Mouse (Mus musculus) myocyte (in vitro differentiated cells): ENCODE results near the gene Olfr744. TPM values are rescaled to one million over a fixed set of nuclear protein-coding genes. Genes with fewer than 3 reads are reported as not detected.
"Not testable (repeated sequence)": the region's sequence is repeated elsewhere in the genome, so short reads cannot be mapped to it uniquely, and the experiment has no call there.

Experiments
- H3K27me3 ChIP-seq: one replicate; pipeline ENCODE4 v1.6.1; 2011; ENCODE audit not compliant: control insufficient read depth, insufficient read depth, insufficient read length
- H3K36me3 ChIP-seq: one replicate; pipeline ENCODE4 v1.6.1; 2011; ENCODE audit not compliant: control insufficient read depth, insufficient read depth
- H3K4me2 ChIP-seq: one replicate; pipeline ENCODE4 v1.6.1; 2011; ENCODE audit warnings: low read depth, control low read depth
- H3K4me3 ChIP-seq: one replicate; pipeline ENCODE4 v1.5.1; 2011; ENCODE audit warnings: mild to moderate bottlenecking, control low read depth, moderate library complexity
- H3K79me2 ChIP-seq: one replicate; pipeline ENCODE4 v1.6.1; 2011; ENCODE audit not compliant: control insufficient read depth, insufficient read depth
- H3ac ChIP-seq: one replicate; pipeline ENCODE4 v1.6.1; 2011; ENCODE audit not compliant: control insufficient read depth, insufficient read length
- CEBPB ChIP-seq: IDR thresholded peaks from 2 replicates; pipeline ENCODE4 v1.6.1; 2011; ENCODE audit warnings: mild to moderate bottlenecking, moderate library complexity; ENCODE audit not compliant: poor library complexity, insufficient read depth, severe bottlenecking
- E2F4 ChIP-seq: IDR thresholded peaks from one replicate; pipeline ENCODE4 v1.6.1; 2011; ENCODE audit warnings: mild to moderate bottlenecking, control low read depth, moderate library complexity; ENCODE audit not compliant: insufficient read depth
- MAX ChIP-seq: IDR thresholded peaks from one replicate; pipeline ENCODE4 v1.6.1; 2011; ENCODE audit warnings: low read depth, mild to moderate bottlenecking, control low read depth
- MYOD1 ChIP-seq, 3 experiments: IDR thresholded peaks; one replicate each; pipeline ENCODE4 v1.6.1; 2011; ENCODE audit warnings: control low read depth in 2 of 3, low read depth in 2 of 3, mild to moderate bottlenecking in 2 of 3, moderate library complexity in 1 of 3; ENCODE audit not compliant: insufficient read length in 2 of 3, control insufficient read depth in 1 of 3
- MYOG ChIP-seq, 3 experiments: IDR thresholded peaks; one replicate each; pipeline ENCODE4 v1.6.1; 2011; ENCODE audit warnings: control low read depth in 2 of 3, low read depth in 2 of 3, mild to moderate bottlenecking in 2 of 3; ENCODE audit not compliant: insufficient read length in 2 of 3, control insufficient read depth in 1 of 3, insufficient read depth in 1 of 3
- POLR2A ChIP-seq: IDR thresholded peaks from one replicate; pipeline ENCODE4 v1.6.1; 2011; ENCODE audit warnings: low read depth, mild to moderate bottlenecking, control low read depth, moderate library complexity; ENCODE audit not compliant: insufficient read length
- POLR2AphosphoS2 ChIP-seq: IDR thresholded peaks from one replicate; pipeline ENCODE4 v1.6.1; 2011; ENCODE audit warnings: low read depth, control low read depth; ENCODE audit not compliant: insufficient read length
- REST ChIP-seq: IDR thresholded peaks from one replicate; pipeline ENCODE4 v1.6.1; 2011; ENCODE audit warnings: mild to moderate bottlenecking, control low read depth, moderate library complexity; ENCODE audit not compliant: insufficient read depth, insufficient read length
- SRF ChIP-seq: IDR thresholded peaks from one replicate; pipeline ENCODE4 v1.6.1; 2011; ENCODE audit warnings: low read depth; ENCODE audit not compliant: control insufficient read depth, insufficient read length
- TCF12 ChIP-seq: IDR thresholded peaks from one replicate; pipeline ENCODE4 v1.6.1; 2011; ENCODE audit warnings: mild to moderate bottlenecking, control low read depth; ENCODE audit not compliant: poor library complexity, insufficient read depth, severe bottlenecking
- TCF3 ChIP-seq: IDR thresholded peaks from one replicate; pipeline ENCODE4 v1.6.1; 2011; ENCODE audit warnings: low read depth, control low read depth; ENCODE audit not compliant: insufficient read length
- USF1 ChIP-seq: IDR thresholded peaks from one replicate; pipeline ENCODE4 v1.6.1; 2011; ENCODE audit warnings: low read depth, mild to moderate bottlenecking, control low read depth, moderate library complexity
- polyA plus RNA-seq: library from polyadenylated mRNA; unstranded; fragments of >200 nt; fragmentation: generic; extraction: Trizol; gene quantifications from one replicate; pipeline ENCODE4 v1.2.1, GENCODE M21; 2012; ENCODE audit warnings: missing spikeins

Gene Olfr744
- polyA plus RNA-seq = not detected

GRCm38 (mm10) chr14:50614579-50614978 lies at the start of gene Olfr744:
TSS of gene Olfr744 (plus strand) at chr14:50614879.
- TF ChIP-seq TCF3 (no peak), TCF12 (no peak), MAX (no peak), E2F4 (no peak), USF1 (no peak), POLR2AphosphoS2 (no peak), MYOD1 (IDR thresholded peaks at IDR 0.05; ENCODE audit: control insufficient read depth in 1 of 3, insufficient read length in 2 of 3, low read depth in 2 of 3) (no peak)
- no peak within 1 kb of the TSS for H3K4me2 ChIP-seq
- H3K4me3 ChIP-seq = no peak within 1 kb of the TSS

GRCm38 (mm10) chr14:50573056-50573455 lies 41.6 kb upstream of the Olfr744 start:
- H3K36me3 ChIP-seq, H3K79me2 ChIP-seq, H3K4me2 ChIP-seq, H3K4me3 ChIP-seq, H3ac ChIP-seq, H3K27me3 ChIP-seq: not testable (repeated sequence)

More at GRCm38 (mm10) chr14:50614579-50614978, at the start of gene Olfr744:
- no peaks in the 10 kb centered on the region for H3K27me3 ChIP-seq
- H3K36me3 ChIP-seq = no peaks in the 10 kb centered on the region
- H3K79me2 ChIP-seq = no peaks in the 10 kb centered on the region
- H3ac ChIP-seq = no peak within 1 kb of the TSS

GRCm38 (mm10) chr14:50639088-50639487 lies 24.4 kb downstream of the Olfr744 start, which contains the start of gene Olfr745:
TSS of gene Olfr745 (plus strand) at chr14:50639388.
- Histone ChIP-seq H3K79me2 (no peaks in the 10 kb centered on the region), H3K4me2 (no peak within 1 kb of the TSS), H3ac (no peak within 1 kb of the TSS), H3K27me3 (no peaks in the 10 kb centered on the region), H3K36me3 (no peaks in the 10 kb centered on the region), H3K4me3 (no peak within 1 kb of the TSS)
- no peak for TF ChIP-seq E2F4
- TF ChIP-seq MAX = no peak
- no peak for TF ChIP-seq MYOD1 (IDR thresholded peaks at IDR 0.05; ENCODE audit: control insufficient read depth in 1 of 3, insufficient read length in 2 of 3, low read depth in 2 of 3)
- TF ChIP-seq MYOG (IDR thresholded peaks at IDR 0.05; ENCODE audit: control insufficient read depth in 1 of 3, insufficient read depth in 1 of 3, insufficient read length in 2 of 3, low read depth in 2 of 3) = no peak
- TF ChIP-seq TCF3 = no peak
- no peak for TF ChIP-seq SRF
- no peak for TF ChIP-seq POLR2A
- TF ChIP-seq TCF12 = no peak
- no peak for TF ChIP-seq POLR2AphosphoS2
- no peak for TF ChIP-seq REST
- TF ChIP-seq USF1 = no peak
- TF ChIP-seq CEBPB = no peak

DNA sequence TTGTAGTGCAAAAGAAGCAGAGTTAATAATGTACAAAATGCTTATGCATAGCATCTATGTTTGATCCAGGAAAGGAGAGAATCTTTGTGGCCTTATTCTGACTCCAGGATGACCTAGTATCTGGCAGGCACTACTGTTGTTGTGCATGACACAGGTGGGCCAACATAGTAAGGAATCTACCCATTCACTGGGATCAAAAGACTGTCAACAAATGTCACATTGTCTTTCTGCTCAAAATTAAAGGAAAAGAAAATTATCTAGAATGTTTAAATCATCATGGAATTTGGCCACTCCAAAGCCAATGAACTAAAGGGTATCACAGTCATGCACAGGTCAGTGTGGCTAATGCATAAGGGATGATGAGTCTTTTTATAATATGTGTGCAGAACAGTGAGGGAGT lies 32.1 kb downstream of the Olfr744 start, which contains the start of gene Olfr746:
Olfr746 (plus strand) TSS at position 301 of the 400 bp plus-strand sequence.
- TF ChIP-seq POLR2A (no peak), POLR2AphosphoS2 (no peak)
- no peaks in the 10 kb centered on the region for H3K79me2 ChIP-seq
- no peak within 1 kb of the TSS for H3ac ChIP-seq
- H3K27me3 ChIP-seq = no peaks in the 10 kb centered on the region
- no peaks in the 10 kb centered on the region for H3K36me3 ChIP-seq
- no peak within 1 kb of the TSS for H3K4me3 ChIP-seq
- no peak within 1 kb of the TSS for H3K4me2 ChIP-seq

Other genes with a start within 250 kb of the Olfr744 start
- not detected for gene Olfr736, start 233.7 kb upstream of the Olfr744 start, polyA plus RNA-seq
- not detected for gene Olfr738, start 207.3 kb upstream of the Olfr744 start, polyA plus RNA-seq
- gene Olfr739, start 196.3 kb upstream of the Olfr744 start, polyA plus RNA-seq = not detected
- not detected for gene Olfr740, start 169.3 kb upstream of the Olfr744 start, polyA plus RNA-seq
- gene Olfr741, start 142.1 kb upstream of the Olfr744 start, polyA plus RNA-seq = not detected
- not detected for gene Olfr742, start 111.3 kb upstream of the Olfr744 start, polyA plus RNA-seq
- not detected for gene Olfr743, start 93.0 kb upstream of the Olfr744 start, polyA plus RNA-seq
- not detected for gene Olfr745, start 24.5 kb downstream of the Olfr744 start, polyA plus RNA-seq
- gene Olfr746, start 32.2 kb downstream of the Olfr744 start, polyA plus RNA-seq = not detected
- gene Olfr747, start 78.3 kb downstream of the Olfr744 start, polyA plus RNA-seq = not detected
- gene Olfr748, start 92.5 kb downstream of the Olfr744 start, polyA plus RNA-seq = not detected
- not detected for gene Olfr749, start 130.2 kb downstream of the Olfr744 start, polyA plus RNA-seq
- gene Ttc5, start 170.6 kb downstream of the Olfr744 start, polyA plus RNA-seq = 26.7 TPM
- 0.16 TPM for gene Ccnb1ip1, start 192.9 kb downstream of the Olfr744 start, polyA plus RNA-seq
- 22.1 TPM for gene Parp2, start 193.0 kb downstream of the Olfr744 start, polyA plus RNA-seq